In the genomic region with DNA sequence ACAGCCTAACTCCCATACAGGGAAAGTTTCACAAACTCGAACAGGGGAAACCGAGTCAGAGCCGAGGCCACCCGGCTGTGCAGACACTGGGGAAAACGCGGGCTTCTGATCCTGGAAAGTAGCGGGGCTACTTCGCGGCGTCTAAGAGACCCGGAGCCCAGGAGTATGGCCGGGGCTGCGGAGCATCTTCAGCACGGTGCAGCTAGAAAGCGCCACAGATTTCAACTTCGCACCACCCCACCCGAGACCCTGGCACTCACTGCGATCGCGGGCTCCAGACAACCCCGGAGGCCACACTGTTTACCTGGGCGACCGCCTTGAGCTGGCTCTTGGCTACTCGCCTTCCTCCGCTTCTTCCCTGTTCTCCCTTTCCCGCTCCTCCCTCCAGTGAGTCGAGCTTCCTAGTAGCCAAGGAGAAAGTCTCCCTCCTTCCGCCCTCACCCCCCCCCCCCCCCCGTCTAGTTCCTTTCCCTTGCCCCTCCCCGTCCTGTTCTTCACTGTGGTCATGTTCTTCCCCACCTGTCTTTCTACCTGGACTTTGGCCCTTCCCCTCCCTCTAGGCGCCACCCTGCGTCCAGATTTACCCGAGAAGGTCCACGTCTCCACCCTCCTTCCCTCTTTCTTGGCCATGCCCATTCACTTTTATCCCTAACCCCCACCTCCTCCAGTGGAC, we compare ENCODE assay signal across 8 mouse cellular contexts. TPM values are rescaled to one million over a fixed set of nuclear protein-coding genes. Genes with fewer than 3 reads are reported as not detected.
DNase-seq lines count a peak whose midpoint lies in the region; ATAC-seq lines count a peak whose summit lies in the region.

B3gnt3 (minus strand) TSS at position 376 of the 673 bp plus-strand sequence.

- 0 out of 2 replicates have a peak, but pooled peaks cover 4% of the 10 kb centered on the region for H3K36me3 ChIP-seq in erythroblast, embryonic 14.5 days (ENCODE audit: control insufficient read depth)

- H3K27me3 ChIP-seq in erythroblast, embryonic 14.5 days (ENCODE audit: control insufficient read depth): peaks cover 44% of the 10 kb centered on the region

- peak within 1 kb of the TSS; percentile 80 for H3K4me3 ChIP-seq in erythroblast, embryonic 14.5 days (replicated peaks)

- peaks cover 79% of the 10 kb centered on the region for H3K4me1 ChIP-seq in erythroblast, embryonic 14.5 days (ENCODE audit: control insufficient read depth)

- ATAC-seq in erythroblast, adult 5-6 weeks (replicated peaks; ENCODE audit: low FRiP score, poor library complexity, severe bottlenecking): no peak; the same call in 1 of the 2 replicates
- peak; percentile 27 to 57; a peak in 2 of 4 replicates for ATAC-seq in hematopoietic stem cell, adult 5-6 weeks (replicated peaks in 1 of 2; ENCODE audit: insufficient read depth in 1 of 2, low FRiP score in 2 of 2, low TSS enrichment in 1 of 2, low read depth in 1 of 2, poor library complexity in 2 of 2, severe bottlenecking in 2 of 2)

- no peaks in the 10 kb centered on the region; the same call in 1 of the 2 replicates for H3K9me3 ChIP-seq in erythroblast, embryonic 14.5 days (ENCODE audit: control insufficient read depth, low read length)

- peak; percentile 25 to 30 for DNase-seq in B cell, adult 2 months
- peak; percentile 8 for DNase-seq in lung, postnatal 36 days
- no peak for DNase-seq in adrenal gland, postnatal 4 days (ENCODE audit: low spot score in 2 of 2)
- no peak for DNase-seq in left cerebral cortex, postnatal 10 days (ENCODE audit: extremely low spot score in 1 of 2, low spot score in 2 of 2)
- DNase-seq in right cerebral cortex, postnatal 10 days (ENCODE audit: low spot score in 2 of 2): no peak

- intact Hi-C loops in left cerebral cortex, postnatal 10 days (cut with DNase I): loop anchor here (10.0 kb wide), 1 partner anchor 283 kb away; no protein-coding TSS in a partner anchor

RNA-seq across cellular contexts. Expression of gene B3gnt3, which starts in this region (rescaled TPM):
- polyA plus RNA-seq in erythroblast, embryonic 14.5 days (2012): 3.4 and 3.7 TPM in 2 replicates
- total RNA-seq in erythroblast, adult 5-6 weeks (2015; ENCODE audit: low replicate concordance): 6.1 and 16.5 TPM in 2 replicates
- total RNA-seq in erythroblast, adult 5-6 weeks (2017; ENCODE audit: low replicate concordance): 11.2 and 12.9 TPM in 2 replicates
- 1.3 TPM in 2 replicates for total RNA-seq in hematopoietic stem cell, adult 5-6 weeks (2017)
- 1 to 10 TPM; 4.4 to 5.0 TPM for total RNA-seq in adrenal gland, postnatal 4 days (2021)
- under 1 TPM; 0.26 to 0.41 TPM for total RNA-seq in left cerebral cortex, postnatal 10 days (2021)

Comparison
In these comparisons a context has a peak if more than half of its experiments do, and no peak if none do; other contexts are left out.
1. DNase-seq: peak in B cell, adult 2 months (2 of 2) and lung, postnatal 36 days (single experiment); none in adrenal gland, postnatal 4 days (0 of 2), left cerebral cortex, postnatal 10 days (0 of 2) and right cerebral cortex, postnatal 10 days (0 of 2).